Mouse (Mus musculus): ENCODE measurements around the gene 1700029F12Rik.
"Not testable (repeated sequence)": the region's sequence is repeated elsewhere in the genome, so short reads cannot be mapped to it uniquely, and the experiment has no call there.

The 1700029F12Rik gene

DNA sequence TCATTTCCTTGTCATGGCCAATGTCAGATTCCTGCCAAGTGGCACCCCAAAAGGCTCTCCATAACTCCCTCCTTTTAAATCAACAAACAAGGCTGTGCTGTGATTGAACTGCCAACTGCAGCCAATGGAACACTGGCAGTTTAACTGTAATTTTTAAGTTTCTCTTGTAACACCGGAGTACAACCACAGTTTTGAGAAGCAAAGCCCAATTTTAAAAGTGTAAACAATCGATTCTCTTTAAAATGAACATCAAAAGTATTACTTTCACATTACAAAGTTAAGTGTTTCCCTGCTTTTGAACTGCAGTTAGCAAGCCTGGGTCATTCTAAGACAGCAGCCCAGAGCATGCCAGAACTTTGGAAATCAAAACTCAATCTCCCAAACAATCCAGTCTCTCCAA, at the start of gene 1700029F12Rik:
1700029F12Rik (minus strand) TSS at position 101 of the 400 bp plus-strand sequence.
- no peak for DNase-seq (ENCODE audit: low spot score)

DNA sequence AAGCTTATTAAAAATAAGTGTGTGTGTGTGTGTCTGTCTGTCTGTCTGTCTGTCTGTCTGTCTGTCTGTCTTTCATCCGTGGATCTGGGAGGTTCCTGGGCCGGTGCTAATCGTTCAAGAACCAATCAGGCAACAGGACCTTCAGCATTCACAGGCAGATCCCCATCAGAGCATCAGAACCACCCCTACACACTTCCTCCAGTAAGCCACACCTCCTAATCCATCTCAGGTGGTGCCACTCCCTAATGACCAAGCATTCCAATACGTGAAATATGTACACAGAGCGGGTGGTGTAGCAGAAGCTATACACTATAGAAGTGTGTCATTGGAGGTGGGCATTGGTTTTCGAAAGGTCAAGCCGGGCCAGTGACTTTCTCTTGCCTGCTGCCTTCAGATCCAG, 48.3 kb upstream of the 1700029F12Rik start:
- DNase-seq (ENCODE audit: low spot score) = no peak

DNA sequence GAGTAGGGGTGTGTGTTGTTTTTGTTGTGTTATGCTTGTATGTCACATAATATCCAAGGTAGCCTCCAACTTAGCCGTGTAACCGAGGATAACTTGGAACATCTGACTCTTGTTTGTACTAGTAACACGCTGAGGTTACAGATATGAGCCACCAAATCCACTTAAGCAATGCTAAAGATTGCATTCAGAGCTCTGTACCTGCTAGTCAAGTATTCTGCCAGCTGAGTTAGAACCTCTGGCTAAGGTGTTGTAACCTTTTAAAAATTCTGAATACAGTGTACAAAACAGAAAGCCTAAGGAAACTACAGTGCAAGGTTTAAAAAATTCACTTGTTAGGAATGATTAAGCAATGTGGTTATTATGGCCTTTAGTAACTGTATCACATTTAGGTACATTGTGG, 46.5 kb upstream of the 1700029F12Rik start:
- DNase-seq (ENCODE audit: low spot score) = no peak

DNA sequence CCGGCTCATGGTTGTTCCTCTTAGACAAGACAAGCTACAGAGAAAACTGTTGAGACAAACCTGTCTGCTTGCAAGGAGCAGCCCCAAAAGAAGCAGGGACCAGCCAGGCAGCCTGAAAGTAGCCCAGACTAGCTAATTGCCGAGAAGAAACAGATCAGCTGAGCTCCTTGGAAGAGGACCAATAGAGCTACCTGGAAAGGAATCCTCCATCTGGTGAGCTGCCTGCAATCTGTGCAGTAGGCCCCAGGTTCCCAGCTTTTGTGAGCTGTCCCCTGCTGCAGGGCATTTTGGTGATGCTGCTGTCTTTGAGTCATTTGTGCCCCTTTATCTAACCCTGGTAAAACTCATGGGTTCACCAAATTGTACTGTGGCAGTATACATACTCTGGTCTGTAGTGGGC, 46.0 kb upstream of the 1700029F12Rik start:
- DNase-seq (ENCODE audit: low spot score) = no peak

DNA sequence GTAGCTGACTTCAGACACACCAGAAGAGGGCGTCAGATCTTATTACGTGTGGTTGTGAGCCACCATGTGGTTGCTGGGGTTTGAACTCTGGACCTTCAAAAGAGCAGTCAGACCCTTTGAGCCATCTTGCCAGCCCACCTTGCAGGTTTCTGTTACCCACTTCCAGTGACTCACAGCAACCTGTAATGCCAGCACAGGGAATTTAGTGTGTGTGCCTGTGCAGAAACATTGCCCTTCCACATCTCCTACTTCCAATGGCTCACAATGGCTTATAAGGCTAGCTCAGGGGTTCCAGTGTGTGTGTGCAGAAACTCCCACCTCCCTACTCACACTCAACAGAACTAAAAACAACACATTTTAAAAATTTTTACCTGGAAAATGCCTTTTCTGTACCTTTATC, 43.4 kb upstream of the 1700029F12Rik start:
- no peak for DNase-seq (ENCODE audit: low spot score)

DNA sequence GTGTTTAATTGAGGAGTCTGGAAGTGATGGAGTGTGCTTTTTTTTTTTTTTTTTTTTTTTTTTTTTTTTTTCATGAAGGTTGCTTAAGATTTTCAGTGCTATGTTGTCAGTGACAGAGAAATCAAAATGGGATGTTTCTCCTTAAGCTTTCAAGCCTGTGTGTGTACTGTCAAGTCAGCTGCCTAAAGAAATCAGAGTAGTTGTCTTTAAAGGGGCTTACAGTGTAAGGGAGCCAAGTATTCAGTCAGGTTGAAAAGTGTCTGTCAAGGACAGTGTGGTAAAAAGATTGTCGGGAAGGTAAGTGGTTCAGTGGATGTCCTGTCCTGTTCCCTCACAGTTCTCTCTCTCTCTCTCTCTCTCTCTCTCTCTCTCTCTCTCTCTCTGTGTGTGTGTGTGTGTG, 39.3 kb upstream of the 1700029F12Rik start:
- no peak for DNase-seq (ENCODE audit: low spot score)

DNA sequence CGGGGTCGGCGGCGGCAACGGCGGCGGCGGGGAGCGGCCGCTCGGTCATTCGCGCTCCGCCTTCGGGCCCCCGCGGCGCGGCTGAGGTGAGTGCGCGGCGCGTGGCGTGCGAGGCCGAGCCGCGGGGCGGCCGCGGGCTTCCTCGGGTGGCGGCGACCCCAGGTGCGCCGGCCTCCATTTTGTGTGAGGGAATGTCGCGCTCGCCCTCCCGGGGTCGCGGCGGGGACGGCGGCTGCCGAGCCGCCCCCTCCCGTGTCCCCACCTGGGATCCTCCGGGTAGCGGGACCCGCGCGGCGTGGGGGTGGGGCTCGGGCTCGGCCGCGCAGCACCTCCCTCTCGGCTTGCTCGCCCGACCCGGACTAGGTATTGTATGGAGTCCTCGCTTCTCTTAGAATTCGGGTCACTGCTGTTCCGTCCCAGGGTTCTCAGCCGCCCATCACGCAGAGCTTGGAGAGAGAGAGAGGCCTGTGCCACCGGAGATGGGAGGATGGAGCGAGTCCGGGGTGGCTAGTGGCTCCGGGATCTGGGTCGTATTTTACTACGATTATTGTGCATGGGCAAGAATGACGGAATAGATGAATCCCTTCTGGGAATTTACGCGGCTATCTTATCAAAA, 37.6 kb upstream of the 1700029F12Rik start:
- no peak for DNase-seq (ENCODE audit: low spot score)

DNA sequence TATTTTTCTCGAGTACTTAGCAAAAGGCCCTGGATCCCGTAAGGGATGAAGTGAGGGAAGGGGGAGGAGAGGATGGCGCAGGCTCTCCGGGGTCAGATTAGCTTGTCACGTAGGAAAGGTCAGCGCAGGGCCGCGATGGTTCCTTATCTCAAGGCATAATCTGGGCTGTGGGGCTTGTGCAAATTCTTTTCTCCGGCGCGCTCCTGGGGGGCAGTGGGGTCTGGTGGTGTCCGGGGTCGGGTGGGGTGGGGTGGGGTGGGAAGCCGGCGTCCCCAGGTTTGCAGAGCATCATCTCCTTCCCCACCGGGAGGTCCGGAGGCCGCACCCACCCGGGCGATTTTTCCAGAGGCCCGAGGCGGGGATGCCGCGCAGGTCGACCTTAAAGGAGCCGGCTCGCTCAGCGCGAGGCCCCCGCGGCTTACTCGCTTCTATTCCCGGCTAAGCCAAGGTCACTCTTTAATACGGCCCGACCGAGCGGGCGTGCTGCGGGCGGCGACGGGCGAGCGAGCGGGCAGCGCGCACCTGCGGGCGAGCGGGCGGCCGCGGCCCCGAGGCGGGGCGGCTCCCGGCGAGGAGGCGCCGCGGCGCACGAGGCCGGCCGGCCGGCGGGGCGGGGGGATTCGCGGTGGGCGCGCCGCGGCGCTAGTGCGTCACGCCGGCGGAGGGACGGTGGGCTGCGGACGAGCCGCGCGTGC, 36.9 kb upstream of the 1700029F12Rik start:
- DNase-seq (ENCODE audit: low spot score) = no peak

DNA sequence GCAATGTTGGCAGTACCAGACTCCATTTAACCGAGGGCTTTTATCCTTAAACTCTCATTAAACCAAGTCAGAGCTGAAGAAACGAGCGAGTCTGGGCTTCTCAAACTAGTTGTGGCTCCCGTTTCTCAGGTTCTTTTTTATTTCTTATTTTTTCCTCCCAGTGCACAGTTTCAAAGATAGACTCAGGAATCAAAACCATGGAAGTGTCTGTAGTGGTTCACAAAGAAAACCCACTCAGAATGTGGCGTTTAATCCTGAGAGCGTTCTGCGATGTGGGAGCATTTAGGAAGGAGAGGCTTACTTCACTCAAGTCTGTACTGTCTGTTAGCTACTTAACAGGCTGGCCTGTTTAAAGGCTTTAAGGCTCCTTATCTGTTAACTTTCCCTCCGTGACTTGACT, 34.0 kb upstream of the 1700029F12Rik start:
- DNase-seq (ENCODE audit: low spot score) = no peak

DNA sequence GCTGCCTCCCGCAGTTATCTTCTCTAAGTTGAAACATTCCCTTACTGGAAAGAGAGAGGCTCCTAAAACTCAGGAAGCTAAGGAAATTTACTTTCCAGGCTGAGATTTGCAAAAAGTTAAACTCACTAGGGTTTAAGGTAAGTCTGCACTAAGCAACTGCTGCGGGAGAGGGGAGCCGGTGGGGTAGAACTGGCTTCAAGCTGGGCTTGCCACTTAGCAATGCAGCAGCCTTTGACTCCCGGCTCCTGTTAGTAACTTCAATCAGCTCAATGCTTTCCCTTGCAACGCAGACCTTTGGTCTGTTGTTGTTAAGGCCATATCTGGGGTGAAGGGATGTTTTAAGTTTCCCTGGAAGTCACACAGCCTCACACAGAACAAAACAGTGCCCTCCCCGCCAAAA, 33.5 kb upstream of the 1700029F12Rik start:
- DNase-seq (ENCODE audit: low spot score) = no peak

DNA sequence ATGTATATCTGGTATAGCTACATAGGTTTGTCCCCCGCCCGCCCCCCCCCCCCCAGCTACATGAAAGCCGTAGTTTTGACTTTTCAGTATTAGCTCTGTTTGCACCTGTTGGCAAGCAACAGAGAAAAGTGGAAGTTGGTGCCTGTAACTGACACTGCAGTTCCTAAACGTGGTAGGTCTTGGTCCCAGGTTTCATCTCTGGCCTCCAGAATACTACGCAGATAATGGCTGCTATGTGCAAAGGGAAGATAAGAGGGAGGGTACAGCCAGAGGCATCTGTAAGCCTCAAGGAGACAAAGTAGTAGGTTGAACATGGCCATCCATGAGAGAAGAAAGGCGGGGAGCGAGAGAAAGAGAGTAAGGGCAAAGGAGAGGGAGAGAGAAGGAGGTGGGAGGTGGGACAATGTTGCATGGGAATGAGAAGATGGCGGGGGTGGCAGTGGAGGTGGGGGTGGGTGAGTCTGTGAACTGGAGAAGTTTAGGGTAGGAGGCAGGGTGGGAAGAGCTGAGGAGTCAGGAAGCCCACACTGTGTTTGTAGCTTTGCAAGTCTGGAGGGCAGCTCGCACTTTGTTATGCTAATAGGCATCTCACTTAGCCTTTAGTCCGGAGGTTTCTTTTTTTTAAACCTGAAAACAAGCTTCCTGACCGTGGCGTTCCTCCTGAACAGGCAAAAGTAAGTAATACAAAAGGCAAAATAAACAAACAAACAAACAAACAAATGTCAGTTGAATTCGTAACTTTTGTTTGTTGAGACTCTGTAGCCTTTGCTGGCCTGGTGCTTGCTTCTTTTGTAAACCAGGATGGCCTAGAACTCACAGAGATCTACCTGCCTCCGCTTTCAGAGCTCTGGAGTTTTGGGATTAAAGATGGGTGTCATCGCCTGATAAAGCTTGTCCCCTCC, 32.7 kb upstream of the 1700029F12Rik start, which contains the start of gene Fam169a:
Fam169a (plus strand) TSS at position 638 of the 902 bp plus-strand sequence.
- DNase-seq (ENCODE audit: low spot score) = no peak

DNA sequence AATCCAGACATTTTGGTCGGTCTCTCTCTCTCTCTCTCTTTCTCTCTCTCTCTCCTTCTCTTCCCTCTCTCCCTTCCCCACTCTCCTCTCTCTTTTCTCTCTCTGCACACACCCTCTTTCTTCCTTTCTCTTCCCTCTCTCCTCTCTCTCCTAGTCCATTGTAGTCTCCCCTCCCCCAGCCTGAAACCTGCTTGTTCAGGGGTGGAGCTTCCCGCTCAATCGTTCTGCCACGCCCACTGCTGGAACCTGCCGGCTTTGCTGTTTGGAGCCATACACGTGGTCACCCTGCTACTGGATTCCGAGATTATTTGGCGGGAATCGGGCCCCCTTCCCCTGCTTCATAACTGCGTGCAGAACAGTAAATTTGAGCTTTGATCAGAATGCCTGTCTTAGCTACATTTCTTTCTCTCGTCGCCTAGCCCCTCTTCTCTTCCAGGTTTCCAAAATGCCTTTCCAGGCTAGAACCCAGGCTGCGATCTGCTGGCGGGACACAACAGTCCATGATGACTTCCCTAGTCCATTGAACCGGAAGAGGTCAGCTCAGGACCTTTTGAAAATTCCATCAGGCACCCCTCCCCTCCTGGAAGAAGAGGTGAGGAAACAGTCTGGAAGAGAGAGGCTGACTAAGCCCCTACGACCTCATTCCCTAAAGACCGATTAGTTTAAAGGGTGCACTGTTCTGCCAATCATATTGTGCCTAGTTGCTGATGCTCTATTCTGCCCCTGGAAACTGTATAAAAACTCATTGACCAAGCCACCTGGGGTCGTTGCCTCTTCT, 30.9 kb upstream of the 1700029F12Rik start:
- not testable (repeated sequence) for DNase-seq (ENCODE audit: low spot score)

DNA sequence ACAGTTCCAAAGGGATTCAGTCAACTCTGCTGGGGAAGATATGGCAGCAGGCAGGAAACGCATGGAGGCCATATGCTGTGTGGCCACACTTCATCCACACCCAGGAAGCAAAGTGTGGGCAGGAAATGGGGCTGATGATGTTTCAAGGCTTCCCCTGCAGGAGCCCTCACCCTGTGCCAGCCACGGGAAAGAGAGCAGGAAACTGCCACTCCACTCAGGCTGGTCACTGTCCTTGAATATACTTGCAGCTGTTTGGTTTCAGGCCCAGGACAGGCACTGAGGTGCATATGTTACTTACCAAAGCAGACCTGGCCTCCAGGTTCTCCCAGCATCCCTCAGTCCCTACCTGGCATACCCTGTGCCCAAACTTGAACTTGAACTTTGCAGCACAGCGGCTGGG, 30.3 kb upstream of the 1700029F12Rik start:
- DNase-seq (ENCODE audit: low spot score) = no peak

DNA sequence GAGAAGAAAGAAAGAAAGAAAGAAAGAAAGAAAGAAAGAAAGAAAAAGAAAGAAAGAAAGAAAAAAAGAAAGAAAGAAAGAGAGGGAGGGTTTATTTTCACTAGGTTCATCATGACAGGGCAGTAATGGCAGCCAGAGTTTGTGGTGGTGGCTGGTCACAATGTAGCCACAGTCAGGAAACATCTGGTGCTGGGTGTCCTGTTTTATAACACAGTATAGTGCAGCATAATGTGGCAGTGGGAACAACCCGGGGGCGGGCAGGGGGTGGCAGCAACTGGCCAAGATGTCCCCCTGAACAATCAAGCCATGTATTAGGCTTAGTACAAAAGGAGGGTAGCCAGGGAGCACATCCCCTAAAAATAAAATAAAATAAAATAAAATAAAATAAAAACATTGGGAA, 29.3 kb upstream of the 1700029F12Rik start:
- no peak for DNase-seq (ENCODE audit: low spot score)

DNA sequence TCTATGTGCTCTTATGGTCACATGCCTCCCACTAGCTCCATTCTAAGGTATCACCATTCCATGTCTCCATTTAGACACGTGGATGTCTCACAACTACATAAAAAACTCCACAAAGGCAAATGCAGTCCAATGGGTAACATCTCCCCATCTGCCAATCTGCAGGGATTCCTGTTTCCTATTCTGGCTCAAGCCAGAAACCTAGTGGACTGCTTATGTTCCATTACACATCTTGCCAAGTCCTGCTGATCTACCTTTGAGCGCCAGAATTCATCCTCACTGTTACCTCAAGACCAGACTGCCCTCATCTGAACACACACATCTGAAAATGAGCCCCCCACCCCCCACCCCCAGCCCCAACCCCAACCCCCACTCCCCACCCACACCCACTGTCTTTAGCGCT, 28.0 kb upstream of the 1700029F12Rik start:
- no peak for DNase-seq (ENCODE audit: low spot score)

DNA sequence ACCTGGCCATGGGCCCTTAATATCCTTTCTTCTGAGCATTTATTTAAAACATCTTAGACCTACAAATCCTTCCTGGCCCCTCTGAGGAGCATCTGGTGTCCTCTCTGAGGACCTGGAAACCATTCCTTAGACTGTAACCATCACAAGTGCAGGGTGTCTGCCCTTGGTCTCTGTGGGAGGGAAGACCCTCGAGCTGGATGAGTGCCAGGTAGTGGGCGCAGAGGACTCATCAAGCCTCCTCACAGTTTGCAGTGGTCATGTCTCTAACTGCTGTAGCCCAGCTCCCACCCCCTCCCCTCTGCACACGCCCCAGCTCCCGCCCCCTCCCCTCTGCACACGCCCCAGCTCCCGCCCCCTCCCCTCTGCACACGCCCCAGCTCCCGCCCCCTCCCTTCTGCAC, 26.2 kb upstream of the 1700029F12Rik start:
- no peak for DNase-seq (ENCODE audit: low spot score)

DNA sequence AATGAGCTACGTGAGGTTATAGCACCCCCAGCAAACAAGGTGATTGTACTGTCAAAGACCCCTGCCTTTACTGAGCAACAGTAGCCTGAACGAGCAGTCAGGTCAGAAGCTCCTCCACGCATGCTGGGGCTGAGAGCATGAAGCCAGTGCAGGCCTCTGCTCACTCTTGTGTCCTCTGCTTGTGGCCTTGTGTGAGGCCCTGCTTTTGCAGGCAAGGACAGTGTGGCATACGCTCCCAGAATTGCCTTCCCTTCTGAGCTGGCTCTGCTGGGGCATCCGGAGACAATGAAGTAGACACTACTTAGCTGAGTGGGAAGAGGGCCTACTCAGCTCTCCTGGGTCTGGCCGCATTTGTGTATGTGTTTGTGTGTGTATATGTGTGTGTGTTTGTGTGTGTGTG, 25.6 kb upstream of the 1700029F12Rik start:
- DNase-seq (ENCODE audit: low spot score) = no peak

DNA sequence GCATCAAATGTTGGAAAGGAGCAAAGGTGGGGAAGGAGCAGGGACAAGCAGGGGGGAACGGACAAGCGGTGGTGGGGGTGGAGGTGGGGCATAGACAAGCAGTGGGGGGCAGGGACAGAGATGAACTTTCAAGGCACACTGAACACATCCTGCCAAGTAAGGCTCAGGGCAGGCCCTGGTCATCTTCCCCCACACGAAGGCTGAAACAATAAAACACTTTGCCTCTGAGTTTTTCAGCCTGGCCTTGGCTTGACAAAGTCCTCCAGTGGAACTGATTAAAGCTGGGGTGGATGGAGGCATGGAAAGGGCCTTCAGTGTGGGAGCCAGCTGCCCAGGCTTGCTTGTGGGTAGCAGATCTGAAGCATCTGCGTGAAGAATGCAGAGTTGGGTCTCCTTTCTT, 23.7 kb upstream of the 1700029F12Rik start:
- no peak for DNase-seq (ENCODE audit: low spot score)

DNA sequence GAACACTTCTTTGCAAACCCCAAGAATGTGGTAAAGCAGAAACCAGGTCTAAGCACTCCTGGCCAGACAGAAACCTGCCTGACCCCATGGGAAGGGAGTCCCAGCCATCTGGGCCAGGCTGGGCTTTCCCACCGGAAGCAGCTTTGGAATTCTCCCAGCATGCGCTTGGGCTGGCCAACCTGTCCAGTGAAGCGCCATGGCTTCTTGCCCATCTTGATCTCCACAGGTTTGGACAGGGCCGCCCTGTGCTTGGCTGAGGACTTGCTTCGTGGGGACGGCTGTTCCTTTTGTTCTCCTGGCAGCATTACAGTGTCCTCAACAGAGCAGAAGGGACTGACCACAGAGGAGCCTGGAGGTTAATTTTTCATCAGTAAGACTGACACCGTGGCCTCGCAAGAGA, 19.7 kb upstream of the 1700029F12Rik start:
- no peak for DNase-seq (ENCODE audit: low spot score)

DNA sequence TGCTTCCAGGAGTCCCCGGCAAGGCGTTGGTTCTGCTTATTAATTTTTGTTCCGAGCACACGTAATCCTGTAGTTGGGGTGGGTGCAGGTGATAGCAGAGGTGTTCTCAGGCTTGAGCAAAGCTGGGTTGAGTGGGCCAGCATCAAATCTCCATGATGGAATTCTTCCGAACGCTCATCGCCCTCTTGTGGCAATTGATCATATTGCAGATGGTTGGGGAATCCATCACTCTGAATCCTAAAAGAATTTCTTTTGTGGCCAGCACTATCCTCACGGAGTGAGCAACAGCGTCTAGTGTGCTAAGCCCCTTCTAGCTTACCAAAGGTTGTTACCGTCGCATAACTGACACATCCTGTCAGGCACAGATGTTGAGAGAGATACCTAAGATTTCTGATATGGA, 18.5 kb upstream of the 1700029F12Rik start:
- DNase-seq (ENCODE audit: low spot score) = peak; percentile 50

DNA sequence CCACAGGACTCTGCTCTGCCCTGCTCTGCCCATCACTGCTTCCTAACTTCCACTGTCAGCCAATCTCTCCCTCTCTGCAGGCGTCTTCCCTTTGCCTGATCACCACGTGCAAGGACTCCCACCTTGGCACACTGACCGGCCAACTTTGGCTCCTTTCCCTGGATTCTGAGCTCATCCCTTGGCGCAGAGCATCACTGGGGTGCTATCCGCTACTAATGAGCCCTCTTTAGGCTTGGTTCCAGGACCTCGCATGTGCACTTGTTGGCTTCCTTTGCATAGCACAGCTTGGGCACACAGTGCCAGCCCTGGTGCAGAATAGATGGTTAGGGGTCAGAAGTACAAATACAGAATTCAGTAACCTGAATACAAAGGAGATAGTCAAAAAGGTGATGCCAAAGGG, 17.0 kb upstream of the 1700029F12Rik start:
- no peak for DNase-seq (ENCODE audit: low spot score)

DNA sequence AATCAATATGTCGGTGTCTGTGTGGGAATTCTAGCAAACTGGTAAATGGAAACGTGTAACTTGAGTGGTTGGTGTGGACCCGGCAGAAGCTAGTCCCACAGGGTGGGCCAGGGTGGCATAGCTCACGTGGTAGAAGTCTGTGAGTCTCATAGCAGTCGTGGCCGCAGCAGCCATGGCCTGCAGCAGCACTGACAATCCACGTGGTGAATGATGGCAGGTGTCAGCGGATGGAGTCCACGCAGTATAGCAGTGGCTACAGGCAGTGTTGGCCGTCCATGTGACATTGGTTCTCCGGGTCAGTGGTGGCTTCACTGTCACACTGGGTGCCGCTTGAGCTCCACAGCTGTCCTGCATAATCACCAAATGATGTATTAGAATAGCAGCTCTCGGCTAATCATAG, 4.1 kb downstream of the 1700029F12Rik start:
- DNase-seq (ENCODE audit: low spot score) = no peak
